Mouse (Mus musculus) G1E (cell line): ENCODE results near the gene Cbx1. TPM values are rescaled to one million over a fixed set of nuclear protein-coding genes. Genes with fewer than 3 reads are reported as not detected.

ENCODE experiments used
- ATAC-seq: 2 replicates; pipeline ENCODE4 v1.8.0; 2016; ENCODE audit warnings: mild to moderate bottlenecking; ENCODE audit not compliant: insufficient number of reproducible peaks, poor library complexity, low FRiP score, severe bottlenecking; ENCODE audit errors: extremely low read depth
- DNase-seq: peaks from one replicate; pipeline ENCODE4 v3.0.0; 2012; ENCODE audit warnings: low spot score
- H3K27me3 ChIP-seq: 2 replicates; pipeline ENCODE4 v1.6.1; 2012; ENCODE audit warnings: mild to moderate bottlenecking, low read length, inconsistent platforms; ENCODE audit not compliant: insufficient read depth
- H3K36me3 ChIP-seq: replicated peaks from 2 replicates; pipeline ENCODE3; 2012; ENCODE audit warnings: mild to moderate bottlenecking, inconsistent platforms
- H3K4me1 ChIP-seq: 2 replicates; pipeline ENCODE4 v1.6.1; 2012; ENCODE audit warnings: low read depth, low read length, inconsistent platforms, mixed read lengths; ENCODE audit not compliant: insufficient read depth
- H3K4me3 ChIP-seq: 2 replicates; pipeline ENCODE4 v1.5.1; 2012; ENCODE audit warnings: low read depth, mild to moderate bottlenecking, inconsistent platforms, low read length, moderate library complexity, mixed read lengths
- H3K9me3 ChIP-seq: replicated peaks from 2 replicates; pipeline ENCODE4 v1.6.1; 2012; ENCODE audit warnings: inconsistent platforms
- CTCF ChIP-seq: IDR thresholded peaks from 2 replicates; pipeline ENCODE4 v1.5.1; 2012; ENCODE audit warnings: low read depth, low read length, inconsistent platforms, mixed read lengths
- GATA1 ChIP-seq: IDR thresholded peaks from 2 replicates; pipeline ENCODE4 v1.6.1; 2012; ENCODE audit warnings: borderline replicate concordance, low read length, inconsistent platforms, mixed read lengths
- GATA2 ChIP-seq: IDR thresholded peaks from 2 replicates; pipeline ENCODE4 v1.6.1; 2012; ENCODE audit warnings: low read depth, low read length, inconsistent platforms, borderline replicate concordance
- POLR2AphosphoS5 ChIP-seq: IDR thresholded peaks from 2 replicates; pipeline ENCODE4 v1.6.1; 2012; ENCODE audit warnings: low read depth, low read length, inconsistent platforms; ENCODE audit not compliant: insufficient replicate concordance
- TAL1 ChIP-seq: conservative IDR thresholded peaks from 2 replicates; pipeline ENCODE4 v1.6.1; 2012; ENCODE audit warnings: low read depth, low read length, inconsistent platforms, mixed read lengths
- polyA plus RNA-seq: library from polyadenylated mRNA; stranded (reverse); fragments of >175 nt; gene quantifications from 2 replicates; pipeline ENCODE4 v1.2.3, GENCODE M21; 2012
- total RNA-seq, 2 experiments: library from RNA; stranded (forward) in 1 of 2; stranded (reverse) in 1 of 2; fragments of 200-1000 nt in 1 of 2; fragments of >200 nt in 1 of 2; fragmentation: Nextera tagmentation in 1 of 2; gene quantifications; 2 replicates each; pipeline ENCODE4 v1.2.3; 2014 to 2017

Cbx1 gene
- total and polyA plus RNA-seq, 3 experiments: 75.0 to 100 (median 78.9) TPM

DNA sequence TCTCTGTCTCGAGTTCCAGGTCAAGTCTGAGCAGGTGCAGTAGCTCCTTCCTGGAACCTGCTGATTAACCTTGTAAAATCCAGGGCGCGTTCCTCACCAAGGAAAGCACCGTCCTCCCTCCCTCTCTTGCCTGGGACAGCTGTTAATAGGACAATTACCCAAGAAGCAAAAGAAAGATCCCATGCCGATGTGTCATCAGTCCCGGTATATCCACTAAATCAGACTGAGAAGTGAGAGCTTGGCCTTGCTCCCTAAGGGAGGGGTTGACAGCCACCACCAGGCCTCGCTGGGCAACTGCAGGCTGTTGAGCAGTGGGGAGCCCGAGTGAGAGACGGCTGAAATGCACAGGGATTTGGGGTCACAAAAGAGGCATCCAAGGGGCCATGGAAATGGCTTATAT is 48.4 kb downstream of the Cbx1 start:
- H3K36me3 ChIP-seq: no peaks in the 10 kb centered on the region
- no peak for ATAC-seq
- H3K9me3 ChIP-seq: no peaks in the 10 kb centered on the region
- no peak for TF ChIP-seq TAL1
- DNase-seq: no peak
- peaks cover 3% of the 10 kb centered on the region; the same call in 1 of the 2 replicates for H3K4me1 ChIP-seq
- H3K4me3 ChIP-seq: no peak overlapping the region
- H3K27me3 ChIP-seq: peaks cover 43% of the 10 kb centered on the region

DNA sequence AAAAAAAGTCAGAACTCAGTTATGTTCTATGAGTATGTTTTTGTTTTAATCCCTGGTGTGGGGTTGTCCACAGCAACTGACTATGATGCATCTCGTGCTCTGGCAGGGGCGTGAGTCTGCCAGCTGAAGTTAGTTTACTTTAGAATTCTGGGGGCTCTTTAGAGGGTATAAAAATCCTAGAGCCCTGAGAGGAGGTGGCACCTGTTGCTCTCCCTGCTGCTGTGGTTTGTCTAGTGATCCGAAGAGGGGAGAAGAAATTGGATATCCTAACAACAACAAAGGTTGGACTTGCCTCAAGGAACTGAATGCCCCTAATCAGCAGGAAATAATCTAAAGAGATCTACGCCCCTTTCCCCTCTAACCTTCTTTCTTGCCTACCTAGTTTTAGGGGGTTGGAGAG is 49.4 kb downstream of the Cbx1 start:
- ATAC-seq: no peak
- H3K36me3 ChIP-seq: no peaks in the 10 kb centered on the region

DNA sequence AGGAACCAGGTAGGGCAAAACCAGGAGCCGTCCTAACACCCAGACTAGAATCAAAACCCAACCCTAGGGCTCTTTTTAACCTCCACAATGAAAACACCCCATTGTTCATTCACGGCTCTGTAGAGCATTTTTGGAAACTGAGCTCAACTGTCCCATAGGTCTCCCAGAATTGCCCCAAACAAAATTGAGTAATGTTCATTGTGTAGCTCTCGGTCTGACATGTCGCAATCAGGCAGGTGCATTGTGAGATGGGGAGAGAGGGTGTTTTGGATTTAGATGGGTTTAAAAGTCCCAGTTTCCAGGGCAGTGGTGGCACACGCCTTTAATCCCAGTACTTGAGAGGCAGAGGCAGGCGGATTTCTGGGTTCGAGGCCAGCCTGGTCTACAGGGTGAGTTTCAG is 50.5 kb downstream of the Cbx1 start:
- no peak for ATAC-seq
- no peak overlapping the region for H3K4me3 ChIP-seq
- H3K27me3 ChIP-seq: peaks cover 43% of the 10 kb centered on the region
- peaks cover 3% of the 10 kb centered on the region; the same call in 1 of the 2 replicates for H3K4me1 ChIP-seq
- no peaks in the 10 kb centered on the region for H3K9me3 ChIP-seq
- TF ChIP-seq GATA2 (no peak), POLR2AphosphoS5 (no peak), TAL1 (no peak), GATA1 (no peak), CTCF (no peak)
- no peaks in the 10 kb centered on the region for H3K36me3 ChIP-seq
- no peak for DNase-seq

More for the DNA sequence above, 49.4 kb downstream of the Cbx1 start:
- Histone ChIP-seq H3K9me3 (no peaks in the 10 kb centered on the region), H3K4me3 (no peak overlapping the region), H3K27me3 (peaks cover 48% of the 10 kb centered on the region), H3K4me1 (peaks cover 3% of the 10 kb centered on the region; the same call in 1 of the 2 replicates)
- DNase-seq: no peak
- TF ChIP-seq POLR2AphosphoS5 (no peak), GATA1 (no peak), CTCF (no peak), TAL1 (no peak), GATA2 (no peak)

DNA sequence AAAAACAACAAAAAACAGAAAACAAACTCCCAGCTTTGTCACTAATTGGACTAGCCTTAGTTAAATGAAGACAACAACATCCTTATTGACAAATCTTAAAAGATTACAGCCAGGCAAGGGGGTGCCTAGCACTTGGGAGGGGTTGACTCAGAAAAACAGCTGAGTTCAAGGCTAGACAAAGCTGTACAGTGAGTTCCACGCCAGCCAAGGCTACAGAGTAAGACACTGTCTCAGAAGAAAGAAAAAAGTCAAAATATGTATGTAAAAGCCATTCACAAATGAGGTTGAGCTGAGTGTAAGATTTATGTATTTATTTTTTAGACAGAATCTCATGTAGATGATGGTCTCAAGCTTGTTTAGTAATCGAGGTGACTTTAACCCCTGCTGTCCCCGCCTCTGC is 51.0 kb downstream of the Cbx1 start:
- Histone ChIP-seq H3K4me1 (peaks cover 3% of the 10 kb centered on the region; the same call in 1 of the 2 replicates), H3K27me3 (peaks cover 43% of the 10 kb centered on the region), H3K9me3 (no peaks in the 10 kb centered on the region), H3K4me3 (no peak overlapping the region), H3K36me3 (no peaks in the 10 kb centered on the region)
- DNase-seq (no peak), ATAC-seq (no peak)
- TF ChIP-seq GATA1 (no peak), POLR2AphosphoS5 (no peak), CTCF (no peak), TAL1 (no peak), GATA2 (no peak)

DNA sequence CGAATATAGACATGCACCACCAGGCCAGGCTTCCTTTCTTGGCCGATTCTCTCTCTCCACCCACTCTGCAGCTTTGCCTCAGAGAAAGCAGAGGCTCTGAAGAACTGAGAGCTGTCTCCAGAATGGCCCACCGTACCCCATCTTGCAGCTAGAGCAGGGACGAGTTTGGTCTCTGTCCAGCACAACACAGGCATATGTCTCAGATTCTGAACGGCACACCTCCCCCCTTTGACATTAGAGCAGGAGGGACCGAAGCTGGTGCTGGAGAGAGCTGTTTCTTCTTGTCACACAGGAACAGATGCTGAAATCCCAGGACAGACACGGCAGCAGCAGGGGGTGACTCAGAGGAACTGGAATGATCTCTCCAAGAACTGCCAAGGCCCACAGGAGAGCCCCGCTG is 51.4 kb downstream of the Cbx1 start:
- H3K4me1 ChIP-seq: peaks cover 3% of the 10 kb centered on the region; the same call in 1 of the 2 replicates
- TF ChIP-seq TAL1 (no peak), POLR2AphosphoS5 (no peak), GATA2 (no peak), GATA1 (no peak), CTCF (no peak)
- H3K4me3 ChIP-seq: no peak overlapping the region
- no peaks in the 10 kb centered on the region for H3K9me3 ChIP-seq
- no peak for DNase-seq
- ATAC-seq: no peak
- peaks cover 43% of the 10 kb centered on the region for H3K27me3 ChIP-seq
- no peaks in the 10 kb centered on the region for H3K36me3 ChIP-seq

DNA sequence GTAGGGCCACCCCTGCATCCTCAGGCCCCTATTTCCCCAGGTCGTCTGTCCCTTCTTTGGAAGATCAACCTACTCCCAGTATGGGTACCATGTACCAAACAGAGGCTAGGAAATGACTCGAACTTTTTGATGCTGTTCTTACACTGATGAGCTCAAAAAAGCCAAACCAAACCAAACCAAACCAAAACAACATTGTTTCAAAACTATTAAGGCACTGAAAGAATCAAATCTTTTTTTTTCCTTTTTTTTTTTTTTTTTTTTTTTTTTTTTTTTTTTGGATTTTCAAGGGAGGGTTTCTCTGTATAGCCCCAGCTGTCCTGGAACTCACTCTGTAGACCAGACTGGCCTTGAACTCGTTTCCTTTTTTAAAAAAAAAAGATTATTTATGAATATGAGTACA is 54.7 kb downstream of the Cbx1 start:
- TF ChIP-seq POLR2AphosphoS5: no peak
- TF ChIP-seq CTCF: no peak
- TF ChIP-seq GATA1: no peak
- no peak for TF ChIP-seq GATA2
- no peak for TF ChIP-seq TAL1
- ATAC-seq: no peak

DNA sequence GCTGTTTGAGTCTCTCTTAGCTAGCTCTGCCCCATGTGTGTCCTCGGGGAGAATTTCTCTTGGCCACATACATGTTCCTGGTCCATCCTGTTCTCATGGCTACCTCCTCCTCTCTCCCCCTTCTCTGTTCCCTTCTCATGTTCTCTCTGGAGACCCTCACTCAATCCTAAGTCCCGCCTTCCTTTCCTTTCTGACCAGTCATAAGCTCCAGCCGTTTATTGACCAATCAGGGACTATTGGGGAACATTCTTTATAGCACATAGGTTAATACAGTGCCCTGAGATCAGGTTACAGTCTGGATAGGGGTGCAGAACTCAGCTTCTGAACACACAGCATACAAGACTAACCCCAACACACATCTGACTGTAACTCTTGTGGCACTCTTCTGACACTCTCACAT is 58.3 kb downstream of the Cbx1 start:
- Histone ChIP-seq H3K4me3 (no peak overlapping the region), H3K36me3 (no peaks in the 10 kb centered on the region), H3K4me1 (peaks cover 10% of the 10 kb centered on the region), H3K27me3 (peaks cover 47% of the 10 kb centered on the region), H3K9me3 (no peaks in the 10 kb centered on the region)
- no peak for ATAC-seq
- DNase-seq: no peak
- no peak for TF ChIP-seq GATA2
- no peak for TF ChIP-seq CTCF
- no peak for TF ChIP-seq TAL1
- TF ChIP-seq POLR2AphosphoS5: no peak
- TF ChIP-seq GATA1: no peak

More for the DNA sequence above, 54.7 kb downstream of the Cbx1 start:
- Histone ChIP-seq H3K4me1 (no peaks in the 10 kb centered on the region), H3K9me3 (no peaks in the 10 kb centered on the region), H3K4me3 (no peak overlapping the region), H3K27me3 (peaks cover 44% of the 10 kb centered on the region), H3K36me3 (no peaks in the 10 kb centered on the region)
- no peak for DNase-seq
